Mouse (Mus musculus) embryo, embryonic 9.5 days (tissue): Measurements from ENCODE around the gene Myl4.
"Not testable (repeated sequence)": the region's sequence is repeated elsewhere in the genome, so short reads cannot be mapped to it uniquely, and the experiment has no call there.

Experiments
- DNase-seq: peaks from one replicate; pipeline ENCODE4 v3.0.0-alpha.2; 2017; ENCODE audit errors: extremely low spot score

Myl4 gene

DNA sequence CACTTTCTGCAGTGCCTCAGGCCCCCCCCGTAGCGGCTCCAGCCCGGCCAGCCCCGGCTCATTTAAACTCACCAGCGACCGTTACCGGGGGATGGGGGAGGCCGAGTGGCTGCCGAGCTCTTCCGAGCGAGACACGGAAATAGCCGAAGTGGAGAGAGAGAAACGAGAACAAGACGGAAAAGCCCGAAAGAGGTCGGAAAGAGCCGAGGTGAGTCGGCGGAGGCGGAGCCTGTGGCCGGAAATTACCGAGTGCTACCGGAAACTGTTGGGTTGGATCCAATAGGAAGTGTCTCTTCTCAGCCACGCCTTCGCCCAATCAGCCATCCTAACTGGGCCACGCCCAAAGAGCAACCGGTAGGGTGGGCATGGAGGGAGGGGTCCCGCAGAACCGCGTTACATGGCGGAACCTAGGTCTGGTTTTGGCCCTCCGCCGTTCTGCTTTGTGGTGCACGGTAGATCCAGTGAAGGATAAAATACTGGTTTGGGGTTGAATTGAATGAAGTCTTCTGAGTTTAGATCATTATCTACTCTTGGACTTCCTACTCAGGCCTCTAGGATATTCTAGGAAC, at the start of gene Myl4, which contains the start of gene Cdc27:
Gene Myl4 (plus strand): TSS at position 258 of the 569 bp plus-strand sequence.
Gene Cdc27 (minus strand): TSS at position 215 of the 569 bp plus-strand sequence.
- peak; percentile 100 for DNase-seq

DNA sequence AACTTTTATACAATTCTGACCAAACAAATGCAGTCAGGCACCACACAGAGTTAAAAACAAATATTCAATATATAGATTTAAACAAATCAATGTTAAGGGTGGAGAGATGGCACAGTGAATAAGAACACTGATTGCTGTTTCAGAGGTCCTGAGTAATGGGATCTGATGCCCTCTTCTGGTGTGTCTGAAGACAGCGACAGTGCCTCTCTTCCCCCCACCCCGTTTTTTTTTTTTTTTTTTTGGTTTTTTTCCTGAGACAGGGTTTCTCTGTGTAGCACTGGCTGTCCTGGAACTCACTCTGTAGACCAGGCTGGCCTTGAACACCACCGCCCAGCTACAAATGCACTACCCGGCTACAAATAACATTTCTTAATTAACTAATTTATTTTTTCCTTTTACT, 42.0 kb upstream of the Myl4 start:
- no peak for DNase-seq

DNA sequence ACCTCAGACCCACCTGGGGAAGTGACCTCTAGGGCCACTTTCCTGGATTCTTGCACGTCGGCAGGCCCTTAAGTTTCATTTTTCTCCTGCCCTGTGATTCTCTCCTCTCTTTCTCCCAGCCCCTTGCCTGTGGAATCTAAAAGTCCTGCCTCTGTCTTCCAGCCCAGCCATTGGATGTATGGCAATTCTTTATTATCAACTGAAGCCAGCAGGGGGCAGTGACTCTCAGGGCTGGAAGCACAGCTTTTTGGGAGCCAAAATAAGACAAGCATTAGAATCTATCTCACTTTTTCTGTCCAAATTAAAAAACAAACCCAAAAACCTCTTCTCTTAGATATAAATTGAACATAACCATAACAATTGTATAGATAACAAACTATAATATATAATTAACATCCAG, 39.9 kb upstream of the Myl4 start:
- DNase-seq: no peak

DNA sequence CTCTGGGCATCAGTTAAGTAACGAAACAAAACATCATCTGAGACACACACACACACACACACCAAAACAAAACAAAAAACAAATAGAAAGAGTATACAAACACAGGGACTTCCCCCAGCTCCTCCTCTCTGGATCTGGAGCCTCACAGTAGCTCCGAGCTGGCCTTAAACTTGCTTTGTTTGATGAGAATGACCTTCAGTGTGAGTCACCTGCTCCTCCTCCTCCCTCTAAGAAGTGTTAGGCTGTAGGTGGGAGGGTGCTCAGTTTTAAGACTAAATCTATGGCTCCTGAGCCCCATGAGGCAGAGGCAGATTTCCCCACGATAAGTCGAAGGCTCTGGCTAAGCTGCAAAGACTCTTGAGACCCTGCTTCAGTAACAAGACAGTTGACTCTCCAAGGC, 38.0 kb upstream of the Myl4 start:
- no peak for DNase-seq

DNA sequence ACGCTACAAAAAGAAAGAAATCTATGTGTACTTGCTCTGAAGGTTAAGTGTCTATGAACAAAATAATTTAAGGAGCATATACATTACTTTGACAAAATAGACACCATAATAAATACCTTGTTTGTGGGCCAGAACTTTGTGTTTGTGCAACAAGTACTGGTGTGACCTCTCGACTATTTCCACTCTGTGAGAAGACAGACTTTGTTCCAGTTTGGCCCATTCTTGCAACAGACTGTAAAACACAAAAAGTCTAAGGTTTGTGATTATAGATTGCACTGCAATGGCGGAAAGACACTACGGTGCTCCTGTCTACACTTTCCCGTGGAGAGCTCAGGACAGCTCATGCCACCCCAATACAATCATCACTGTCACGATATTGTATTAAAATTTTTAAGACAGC, 24.5 kb upstream of the Myl4 start:
- DNase-seq: no peak

DNA sequence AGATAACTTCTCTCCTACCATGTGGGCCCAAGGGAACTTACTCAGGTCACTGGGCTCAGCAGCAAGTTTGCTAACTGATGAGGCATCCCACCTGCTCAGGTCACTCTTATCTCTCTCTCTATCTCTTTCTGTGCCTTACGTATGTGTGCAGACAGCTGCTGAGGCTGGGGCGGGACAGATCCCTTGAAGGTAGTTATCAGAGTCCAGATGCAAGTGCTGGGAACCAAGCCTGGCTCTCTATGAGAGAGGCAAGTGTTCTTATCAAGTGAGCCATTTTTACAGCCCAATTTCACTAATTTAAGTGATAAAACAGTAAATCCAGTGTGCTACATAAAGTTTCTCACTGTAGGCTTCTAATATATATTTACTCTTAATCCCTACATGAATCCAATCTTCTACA, 13.6 kb upstream of the Myl4 start:
- DNase-seq: no peak

DNA sequence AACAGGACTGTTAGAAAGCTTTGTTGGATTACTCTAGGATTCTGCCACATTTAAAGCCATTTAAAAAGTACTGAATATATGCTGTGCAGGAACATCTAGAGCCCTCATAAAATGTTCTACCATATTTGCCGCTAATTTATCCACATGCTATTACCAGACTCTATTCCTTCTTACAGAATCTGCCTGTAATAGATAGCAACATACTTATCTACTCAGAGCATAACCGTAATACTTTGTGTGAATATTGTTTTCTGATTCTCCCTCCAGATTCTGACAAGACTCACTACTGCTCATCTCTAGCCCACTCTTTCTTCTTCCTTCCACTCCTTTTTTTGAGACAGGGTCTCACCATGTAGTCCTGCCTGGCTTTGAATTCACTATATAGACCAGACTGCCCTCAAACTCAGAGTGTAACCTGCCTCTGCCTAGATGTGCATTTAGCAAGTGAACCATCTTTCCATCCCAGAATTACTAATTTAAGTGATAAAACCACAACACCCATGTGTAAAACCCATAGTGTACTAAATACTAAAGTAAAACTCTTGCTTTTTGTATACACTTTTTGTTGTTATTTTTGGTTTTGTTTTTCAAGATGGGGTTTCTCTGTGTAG, 12.4 kb upstream of the Myl4 start:
- DNase-seq: no peak

DNA sequence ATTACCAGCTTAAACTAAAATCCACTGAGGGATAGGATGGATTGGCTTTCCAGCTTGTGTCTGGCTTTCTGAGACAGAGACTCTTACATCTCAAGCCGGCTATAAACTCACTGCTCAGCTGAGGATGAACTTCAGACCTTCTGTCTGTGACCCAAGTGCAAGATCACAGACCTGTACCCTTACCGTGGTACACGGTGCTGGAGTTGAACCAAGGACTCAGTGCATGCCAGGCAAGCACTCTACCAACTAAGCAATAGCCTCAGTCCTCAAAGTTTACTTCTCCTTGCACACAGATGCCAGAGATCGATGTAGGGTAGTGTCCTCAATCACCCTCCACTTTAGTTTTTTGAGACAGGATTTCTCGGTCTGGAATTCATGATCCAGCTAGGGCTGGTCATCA, 10.7 kb upstream of the Myl4 start:
- DNase-seq: no peak

DNA sequence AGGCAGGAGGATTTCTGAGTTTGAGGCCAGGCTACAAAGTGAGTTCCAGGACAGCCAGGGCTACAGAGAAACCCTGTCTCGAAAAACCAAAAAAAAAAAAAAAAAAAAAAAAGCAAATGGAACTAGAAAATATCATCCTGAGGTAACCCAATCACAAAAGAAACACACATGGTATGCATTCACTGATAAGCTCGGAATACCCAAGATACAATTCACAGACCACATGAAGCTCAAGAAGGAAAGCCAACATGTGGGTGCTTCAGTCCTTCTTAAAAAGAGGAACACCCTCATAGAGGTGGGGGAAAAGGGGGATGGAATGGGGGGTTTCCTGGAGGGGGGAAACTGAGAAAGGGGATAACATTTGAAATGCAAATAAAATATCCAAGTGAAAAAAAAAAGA, 7.1 kb upstream of the Myl4 start:
- not testable (repeated sequence) for DNase-seq

DNA sequence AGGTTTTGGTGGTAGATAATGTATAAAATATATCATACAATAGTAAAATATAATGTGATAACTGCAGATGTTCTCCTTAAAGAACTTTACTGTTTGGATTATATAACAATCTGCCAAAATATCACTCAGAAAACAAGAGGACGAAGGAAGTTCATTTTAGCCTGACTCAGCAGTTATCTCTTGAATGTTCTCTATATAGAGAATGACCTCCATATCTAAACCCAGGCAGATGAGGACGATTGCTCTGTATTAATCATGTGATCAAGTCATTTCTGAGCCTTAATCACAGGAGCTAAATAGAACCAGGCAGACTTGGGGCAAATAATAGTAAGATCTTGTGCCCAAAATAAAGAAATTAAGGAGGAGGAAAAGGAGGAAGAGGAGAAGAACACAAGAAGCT, 6.0 kb upstream of the Myl4 start:
- DNase-seq: no peak

DNA sequence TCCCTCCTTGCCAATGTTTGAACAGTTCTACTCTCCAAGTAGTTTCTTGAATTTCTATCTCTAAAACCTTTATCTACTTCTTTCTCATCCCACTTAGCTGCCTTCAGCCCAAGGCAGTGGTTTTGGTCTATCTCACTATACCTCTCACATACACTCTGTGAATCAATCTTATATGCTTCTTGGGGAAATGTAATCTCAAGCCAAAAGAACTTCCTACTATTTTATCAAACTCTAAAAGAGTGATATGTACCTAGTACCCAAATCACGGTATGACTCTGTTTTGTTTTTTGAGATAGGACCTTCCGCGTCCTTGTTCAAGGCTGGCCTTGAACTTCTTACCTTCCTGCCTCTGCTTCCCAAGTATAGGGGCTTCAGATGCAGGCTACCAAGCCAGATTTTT, 3.0 kb upstream of the Myl4 start:
- DNase-seq: no peak

DNA sequence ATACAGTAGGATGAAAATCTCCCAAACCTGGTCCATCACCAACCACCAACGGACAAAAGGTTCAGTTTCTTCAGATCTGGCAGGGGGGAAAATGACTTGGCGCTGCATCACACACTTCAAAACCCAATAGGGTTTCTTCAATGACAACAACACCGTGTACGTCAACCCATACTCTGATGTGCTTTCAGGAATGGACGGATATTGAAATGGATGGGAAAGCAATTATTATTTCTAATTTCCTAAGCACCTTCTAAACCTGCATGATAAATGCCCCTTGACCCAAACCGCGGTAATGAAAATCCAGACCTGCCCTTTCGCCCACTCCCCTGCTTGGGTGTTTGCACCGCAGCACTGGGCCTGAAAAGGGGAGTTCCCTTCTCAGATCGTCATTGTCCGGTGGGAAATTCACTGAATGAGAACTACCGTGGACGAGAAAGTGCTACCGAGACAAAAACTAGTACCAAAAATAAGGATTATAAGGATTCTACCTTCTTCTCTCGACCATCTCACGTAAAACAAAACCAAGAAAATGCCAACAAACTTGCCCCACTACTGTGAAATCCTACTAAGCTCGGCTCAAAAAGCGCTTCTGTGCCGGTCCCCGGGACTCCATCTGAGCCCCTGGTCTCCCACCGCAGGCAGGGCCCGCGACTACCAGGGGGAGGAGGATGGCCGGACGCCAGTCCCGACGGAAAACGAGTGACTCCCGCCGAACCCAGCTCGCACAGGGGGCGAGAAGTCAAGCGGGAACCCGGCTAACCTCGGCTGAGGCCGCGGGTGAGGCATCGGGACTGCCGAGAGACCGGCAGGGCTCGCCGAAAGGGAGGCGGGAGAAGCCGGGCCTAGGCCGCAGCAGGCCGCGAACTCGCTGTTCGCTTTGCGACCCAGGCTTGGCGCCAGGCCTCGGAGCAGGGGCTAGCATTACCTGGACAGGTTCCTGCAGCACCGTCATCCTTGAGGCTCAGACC, 741 bp upstream of the Myl4 start:
- no peak for DNase-seq

DNA sequence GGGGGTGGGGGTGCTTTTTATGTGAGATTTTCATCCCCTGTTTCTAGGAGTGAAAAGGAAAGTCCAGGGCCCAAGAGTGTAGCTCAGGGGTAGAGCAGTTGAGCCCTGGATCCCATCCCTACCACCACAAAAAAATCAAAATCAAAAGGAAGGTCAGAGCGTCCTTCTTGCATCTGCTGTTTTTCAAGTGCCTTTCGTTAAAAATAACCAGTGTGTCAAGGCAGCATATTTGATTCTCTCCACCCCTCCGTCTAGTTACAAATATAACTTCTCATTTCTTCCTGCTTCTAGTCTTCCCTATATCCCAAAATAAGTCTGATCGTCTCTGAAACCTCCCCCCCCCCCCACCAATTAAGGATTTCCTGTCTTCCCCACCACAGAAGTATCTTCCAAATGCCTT, 7.6 kb downstream of the Myl4 start:
- DNase-seq: no peak

DNA sequence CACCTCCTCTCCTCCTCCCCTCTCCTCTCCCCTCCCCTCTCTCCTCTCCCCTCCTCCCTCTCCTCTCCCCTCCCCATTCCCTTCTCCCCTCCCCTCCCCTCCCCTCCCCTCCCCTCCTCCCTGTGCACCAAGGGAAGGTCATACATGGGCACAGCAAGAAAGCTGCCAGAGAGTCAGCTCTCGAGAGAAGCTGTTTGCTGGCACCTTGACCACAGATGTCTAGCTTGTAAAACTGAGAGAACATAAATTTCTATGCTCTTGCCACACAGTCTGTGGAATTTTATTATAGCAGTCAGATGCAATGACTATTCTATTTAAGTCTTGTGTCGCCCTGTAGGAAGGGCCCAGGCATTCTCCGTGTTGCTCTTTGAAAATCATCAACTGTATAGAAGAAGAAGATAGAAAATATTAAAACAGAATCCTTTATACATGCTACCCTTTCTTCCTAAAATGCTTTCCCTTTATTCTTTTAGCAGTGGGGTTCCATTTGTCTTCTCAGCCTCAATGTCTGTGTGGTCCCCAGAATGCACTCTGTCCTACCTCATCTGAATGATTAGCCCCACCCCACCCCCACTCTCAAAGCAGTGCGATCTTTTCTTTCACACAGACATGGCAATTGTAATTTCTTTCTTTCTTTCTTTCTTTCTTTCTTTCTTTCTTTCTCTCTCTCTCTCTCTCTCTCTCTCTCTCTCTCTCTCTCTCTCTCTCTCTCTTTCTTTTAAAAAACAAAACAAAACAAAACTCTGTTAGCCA, 8.4 kb downstream of the Myl4 start:
- DNase-seq: no peak

DNA sequence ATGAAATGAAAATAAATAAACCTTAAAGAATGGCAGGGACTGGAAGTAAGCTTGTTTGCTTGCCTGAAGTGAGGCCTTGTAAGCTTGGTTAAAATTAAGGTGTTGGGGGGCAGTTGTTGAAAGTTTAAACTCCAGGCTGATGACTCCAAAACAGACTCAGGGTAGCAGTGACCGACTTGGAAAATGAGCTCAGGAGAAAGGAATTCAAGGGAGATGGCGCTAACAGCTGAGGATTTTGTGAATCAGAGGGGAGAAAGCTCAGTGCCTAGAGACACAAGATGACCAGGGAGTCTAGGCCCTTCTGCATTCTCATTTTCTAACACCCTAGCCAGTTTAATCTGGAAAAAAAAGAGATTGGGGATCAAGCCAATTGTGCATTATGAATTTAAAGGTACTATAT, 10.5 kb downstream of the Myl4 start:
- no peak for DNase-seq

DNA sequence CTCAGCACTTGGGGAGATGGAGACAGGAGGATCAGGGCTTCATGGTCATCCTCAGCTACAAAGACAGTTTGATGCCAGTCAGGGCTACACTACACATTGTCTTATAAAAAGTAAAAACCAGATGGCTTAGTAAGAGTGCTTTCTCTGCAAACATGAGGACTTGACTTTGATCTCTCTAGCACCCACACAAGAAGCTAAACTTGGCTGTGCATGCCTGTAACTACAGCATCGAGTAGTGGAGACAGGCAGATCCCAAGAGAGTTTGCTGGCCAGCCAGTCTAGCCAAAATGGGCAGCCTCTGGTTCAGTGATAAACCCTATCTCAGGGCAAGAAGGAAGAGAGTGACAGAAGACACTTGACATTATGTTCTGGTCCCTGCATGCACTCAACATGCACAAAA, 13.0 kb downstream of the Myl4 start:
- DNase-seq: no peak

DNA sequence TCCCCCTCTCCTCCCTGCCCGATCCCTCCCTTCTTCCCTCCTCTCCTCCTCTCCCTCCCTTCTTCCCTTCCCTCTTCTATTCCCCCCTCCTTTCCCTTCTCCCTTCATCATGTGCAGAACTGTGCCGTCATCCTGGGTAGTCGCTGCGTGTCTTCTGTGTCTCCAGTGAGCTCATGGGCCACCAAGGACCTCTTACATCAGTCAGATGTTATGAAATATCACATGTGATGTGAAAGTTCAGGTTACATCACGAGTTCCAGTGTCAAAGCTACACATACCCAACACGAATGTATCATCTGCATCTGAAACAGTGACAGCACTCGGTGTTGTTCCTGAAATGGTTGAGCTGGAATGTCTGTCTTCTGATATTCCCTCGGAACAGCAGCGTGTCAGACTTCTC, 14.7 kb downstream of the Myl4 start:
- DNase-seq: no peak

DNA sequence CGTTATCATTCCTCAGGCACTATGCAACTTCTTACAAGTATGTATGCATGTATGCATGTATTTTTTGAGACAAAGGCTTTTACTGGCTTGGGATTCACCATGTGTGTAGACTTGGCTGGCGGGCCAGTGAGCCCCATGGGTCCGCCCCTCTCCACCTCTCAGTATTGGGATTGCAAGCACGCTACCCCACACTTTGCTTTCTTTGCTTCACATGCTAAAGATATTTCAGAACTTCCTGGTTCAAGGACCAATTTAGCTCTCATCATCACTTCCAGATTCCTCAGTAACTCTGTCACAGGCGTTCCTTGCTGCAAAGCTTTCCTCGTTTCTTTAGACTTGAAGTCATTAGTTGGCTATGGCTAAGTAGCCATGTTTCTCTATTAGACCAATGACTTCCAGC, 15.6 kb downstream of the Myl4 start:
- DNase-seq: no peak

DNA sequence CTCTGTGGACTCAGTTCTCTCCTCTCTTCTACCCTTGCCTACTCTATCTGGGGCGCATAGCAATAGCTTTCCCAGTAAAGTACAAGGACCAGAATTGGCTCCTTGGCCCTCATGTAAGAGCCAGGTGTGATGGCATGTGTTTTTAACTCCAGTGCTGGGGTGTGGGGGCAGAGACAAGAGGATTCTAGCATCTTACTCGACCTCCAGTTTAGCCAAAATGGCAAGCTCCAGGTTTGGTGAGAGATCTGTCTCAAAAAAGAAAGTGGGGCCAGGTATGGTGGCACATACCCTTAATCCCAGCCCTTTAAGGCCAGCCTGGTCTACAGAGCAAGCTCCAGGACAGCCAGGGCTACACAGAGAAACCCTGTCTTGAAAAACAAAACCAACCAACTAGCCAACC, 16.3 kb downstream of the Myl4 start:
- DNase-seq: no peak

DNA sequence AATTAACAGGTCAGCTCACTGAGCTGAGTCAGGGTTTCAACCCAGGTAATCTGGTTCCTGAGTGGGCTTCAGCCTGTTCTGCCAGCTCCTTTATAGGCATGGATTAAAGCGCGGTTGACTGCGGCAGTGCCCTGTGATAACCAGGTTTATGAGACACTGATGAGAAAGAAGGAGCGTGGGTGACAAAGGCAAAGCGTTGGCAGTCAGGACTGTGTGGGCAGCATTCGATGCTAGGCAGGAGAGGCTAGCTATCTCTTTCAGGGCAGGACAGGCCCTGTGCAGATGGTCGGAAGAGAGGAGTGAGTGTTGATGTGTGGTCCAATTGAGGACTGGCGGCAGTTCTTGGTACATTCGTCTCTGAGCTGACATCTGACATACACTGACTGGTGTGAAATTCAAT, 17.3 kb downstream of the Myl4 start:
- DNase-seq: no peak

DNA sequence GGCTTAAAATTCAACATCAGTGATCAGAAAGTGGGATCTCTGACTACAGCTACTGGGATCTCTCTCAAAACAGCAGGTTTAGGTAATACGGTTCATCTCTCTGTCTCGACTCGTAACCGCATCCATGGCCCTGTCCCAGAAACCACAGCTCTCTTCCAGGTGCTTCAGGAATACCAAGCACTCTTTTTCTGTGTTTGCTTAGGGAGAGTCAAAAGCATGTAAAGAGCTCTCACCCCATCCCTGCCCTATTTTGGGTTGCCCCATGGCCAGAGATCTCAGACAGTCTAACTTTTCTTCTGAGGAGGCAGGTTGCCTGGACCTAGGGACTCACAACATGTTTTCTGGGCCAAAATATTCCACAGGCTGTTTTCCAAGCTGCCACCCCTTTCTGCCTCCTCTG, 17.9 kb downstream of the Myl4 start:
- DNase-seq: no peak

DNA sequence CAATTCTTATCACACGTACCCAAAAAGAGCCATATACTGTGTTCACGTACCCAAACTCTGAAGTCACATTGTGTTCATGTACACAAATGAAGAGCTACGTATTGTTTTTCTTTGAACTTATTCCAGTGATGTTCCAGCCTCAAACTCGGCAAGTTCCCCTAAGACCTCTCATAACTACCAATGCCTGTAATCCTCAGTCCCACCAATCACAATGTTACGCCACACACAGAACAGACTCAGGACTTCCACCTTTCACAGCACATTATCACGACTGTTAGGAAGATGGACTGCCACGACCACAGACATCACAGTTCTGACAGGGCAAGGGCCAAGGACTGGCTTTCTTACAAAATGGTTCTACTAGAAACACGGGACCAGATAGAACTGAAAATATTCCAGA, 20.1 kb downstream of the Myl4 start:
- DNase-seq: not testable (repeated sequence)
